Mouse (Mus musculus) embryonic fibroblast, embryonic 13.5 days (primary cell): ENCODE data around the gene Lrrc30.

Experiments
- CTCF ChIP-seq: IDR thresholded peaks from 2 replicates; pipeline ENCODE4 v1.5.1; 2011; ENCODE audit warnings: mild to moderate bottlenecking, control low read depth, low read length, moderate library complexity, borderline replicate concordance; ENCODE audit not compliant: insufficient read depth
- POLR2A ChIP-seq: IDR thresholded peaks from 2 replicates; pipeline ENCODE4 v1.6.1; 2011; ENCODE audit warnings: low read depth, mild to moderate bottlenecking, control low read depth, low read length, moderate library complexity

DNA sequence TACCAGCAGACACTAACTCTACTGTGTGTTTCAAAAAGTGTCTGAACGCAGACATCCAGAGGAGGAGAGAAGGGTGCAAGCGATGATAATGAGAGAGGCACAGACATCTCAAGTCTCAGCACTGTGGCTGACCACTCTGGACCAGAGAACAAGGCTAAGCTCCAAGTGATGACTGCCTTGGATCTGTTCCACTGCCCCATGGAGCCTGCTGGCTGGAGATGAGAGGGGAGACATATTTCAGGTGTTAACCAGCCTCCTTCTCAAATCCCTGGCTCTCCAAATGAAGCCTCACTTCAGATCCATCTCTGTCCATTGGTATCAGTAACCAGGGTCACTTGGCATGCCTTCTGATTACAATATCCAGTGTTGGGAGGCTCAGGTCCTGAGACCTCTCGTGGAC is 20.4 kb downstream of the Lrrc30 start:
- TF ChIP-seq POLR2A (no peak), CTCF (no peak)
